Mouse (Mus musculus): ENCODE data around the gene Rab13. TPM values are rescaled to one million over a fixed set of nuclear protein-coding genes. Genes with fewer than 3 reads are reported as not detected.
A peak's percentile ranks its signal among the peaks of the same experiment; 100 is the strongest.
"Not testable (repeated sequence)": the region's sequence is repeated elsewhere in the genome, so short reads cannot be mapped to it uniquely, and the experiment has no call there.

Rab13 gene
- total and polyA plus RNA-seq, 2 experiments: 3.0 to 5.2 TPM

GRCm38 (mm10) chr3:90247630-90247959 is 34.1 kb downstream of the Rab13 start:
- H3K79me2 ChIP-seq (ENCODE audit: control insufficient read depth, insufficient read depth, low read length): peaks cover 6% of the 10 kb centered on the region; the same call in 1 of the 2 replicates
- peak overlapping the region; percentile 71 for H3K9ac ChIP-seq (ENCODE audit: low read depth, low read length)
- peak; percentile 70 for DNase-seq (ENCODE audit: extremely low read depth, low read depth, low spot score)
- no peak for TF ChIP-seq CTCF (IDR thresholded peaks at IDR 0.05; ENCODE audit: low read depth, low read length)
- no peak for TF ChIP-seq POLR2A (IDR thresholded peaks at IDR 0.05; ENCODE audit: extremely low read depth, insufficient read depth, low read length)
- H3K4me1 ChIP-seq (ENCODE audit: control insufficient read depth, insufficient read depth, low read length): peaks cover 2% of the 10 kb centered on the region; the same call in 1 of the 2 replicates
- 0% methylated on average over 3 of the region's 3 CpGs for WGBS
- peak overlapping the region; percentile 50 for H3K4me3 ChIP-seq (ENCODE audit: insufficient read depth, low read depth, low read length)
- H3K27ac ChIP-seq (replicated peaks; ENCODE audit: insufficient read depth, low read depth, low read length): peak overlapping the region; percentile 93
- H3K36me3 ChIP-seq (ENCODE audit: control insufficient read depth, insufficient read depth, low read length): peaks cover 9% of the 10 kb centered on the region; the same call in 1 of the 2 replicates
- no peaks in the 10 kb centered on the region for H3K27me3 ChIP-seq (ENCODE audit: control insufficient read depth, insufficient read depth, low read length)

GRCm38 (mm10) chr3:90247960-90248745 is 34.7 kb downstream of the Rab13 start, which contains the start of gene Slc39a1:
Gene Slc39a1 (plus strand): TSS chr3:90248172.
- WGBS: 1% methylated on average over 44 of the region's 44 CpGs
- TF ChIP-seq CTCF (IDR thresholded peaks at IDR 0.05; ENCODE audit: low read depth, low read length): no peak
- peak; percentile 76 for TF ChIP-seq POLR2A (IDR thresholded peaks at IDR 0.05; ENCODE audit: extremely low read depth, insufficient read depth, low read length)
- Histone ChIP-seq H3K27me3 (ENCODE audit: control insufficient read depth, insufficient read depth, low read length) (no peaks in the 10 kb centered on the region), H3K79me2 (ENCODE audit: control insufficient read depth, insufficient read depth, low read length) (peaks cover 6% of the 10 kb centered on the region; the same call in 1 of the 2 replicates), H3K27ac (replicated peaks; ENCODE audit: insufficient read depth, low read depth, low read length) (peak within 1 kb of the TSS; percentile 93), H3K9ac (ENCODE audit: low read depth, low read length) (peak within 1 kb of the TSS; percentile 79), H3K4me3 (ENCODE audit: insufficient read depth, low read depth, low read length) (peak within 1 kb of the TSS; percentile 72), H3K4me1 (ENCODE audit: control insufficient read depth, insufficient read depth, low read length) (peaks cover 2% of the 10 kb centered on the region; the same call in 1 of the 2 replicates), H3K36me3 (ENCODE audit: control insufficient read depth, insufficient read depth, low read length) (peaks cover 9% of the 10 kb centered on the region; the same call in 1 of the 2 replicates)
- peak; percentile 86 for DNase-seq (ENCODE audit: extremely low read depth, low read depth, low spot score)

DNA sequence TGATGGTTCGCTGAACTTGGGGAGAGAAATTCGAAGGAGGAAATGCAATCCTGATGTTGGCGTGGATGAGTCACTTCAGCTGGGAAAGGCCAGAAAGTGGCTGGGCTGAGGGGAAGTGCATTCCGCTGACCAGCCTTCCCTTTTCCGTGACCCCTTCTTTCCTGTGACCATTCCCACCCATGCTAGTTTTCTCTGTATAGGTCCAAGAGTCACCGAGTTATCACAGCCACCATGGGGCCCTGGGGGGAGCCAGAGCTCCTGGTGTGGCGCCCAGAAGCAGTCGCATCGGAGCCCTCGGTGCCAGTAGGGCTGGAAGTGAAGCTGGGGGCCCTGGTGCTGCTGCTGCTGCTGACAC is 35.2 kb downstream of the Rab13 start:
- H3K4me3 ChIP-seq (ENCODE audit: insufficient read depth, low read depth, low read length): peak overlapping the region; percentile 72
- H3K4me1 ChIP-seq (ENCODE audit: control insufficient read depth, insufficient read depth, low read length): peaks cover 4% of the 10 kb centered on the region; the same call in 1 of the 2 replicates
- TF ChIP-seq POLR2A (IDR thresholded peaks at IDR 0.05; ENCODE audit: extremely low read depth, insufficient read depth, low read length): no peak
- no peak for TF ChIP-seq CTCF (IDR thresholded peaks at IDR 0.05; ENCODE audit: low read depth, low read length)
- H3K9ac ChIP-seq (ENCODE audit: low read depth, low read length): peak overlapping the region; percentile 79
- H3K79me2 ChIP-seq (ENCODE audit: control insufficient read depth, insufficient read depth, low read length): peaks cover 6% of the 10 kb centered on the region; the same call in 1 of the 2 replicates
- H3K27ac ChIP-seq (replicated peaks; ENCODE audit: insufficient read depth, low read depth, low read length): peak overlapping the region; percentile 91
- peaks cover 9% of the 10 kb centered on the region; the same call in 1 of the 2 replicates for H3K36me3 ChIP-seq (ENCODE audit: control insufficient read depth, insufficient read depth, low read length)
- WGBS: under 1% methylated on average over 10 of the region's 10 CpGs
- peak; percentile 52 for DNase-seq (ENCODE audit: extremely low read depth, low read depth, low spot score)
- H3K27me3 ChIP-seq (ENCODE audit: control insufficient read depth, insufficient read depth, low read length): no peaks in the 10 kb centered on the region

GRCm38 (mm10) chr3:90250791-90251190 is 37.3 kb downstream of the Rab13 start:
- Histone ChIP-seq H3K36me3 (ENCODE audit: control insufficient read depth, insufficient read depth, low read length) (peaks cover 9% of the 10 kb centered on the region; the same call in 1 of the 2 replicates), H3K27ac (replicated peaks; ENCODE audit: insufficient read depth, low read depth, low read length) (no peak overlapping the region), H3K27me3 (ENCODE audit: control insufficient read depth, insufficient read depth, low read length) (no peaks in the 10 kb centered on the region), H3K9ac (ENCODE audit: low read depth, low read length) (no peak overlapping the region), H3K79me2 (ENCODE audit: control insufficient read depth, insufficient read depth, low read length) (peaks cover 18% of the 10 kb centered on the region; the same call in 1 of the 2 replicates), H3K4me3 (ENCODE audit: insufficient read depth, low read depth, low read length) (no peak overlapping the region), H3K4me1 (ENCODE audit: control insufficient read depth, insufficient read depth, low read length) (peaks cover 10% of the 10 kb centered on the region)
- WGBS: 71% methylated on average over 6 of the region's 6 CpGs
- DNase-seq (ENCODE audit: extremely low read depth, low read depth, low spot score): no peak
- TF ChIP-seq POLR2A (IDR thresholded peaks at IDR 0.05; ENCODE audit: extremely low read depth, insufficient read depth, low read length) (no peak), CTCF (IDR thresholded peaks at IDR 0.05; ENCODE audit: low read depth, low read length) (no peak)

DNA sequence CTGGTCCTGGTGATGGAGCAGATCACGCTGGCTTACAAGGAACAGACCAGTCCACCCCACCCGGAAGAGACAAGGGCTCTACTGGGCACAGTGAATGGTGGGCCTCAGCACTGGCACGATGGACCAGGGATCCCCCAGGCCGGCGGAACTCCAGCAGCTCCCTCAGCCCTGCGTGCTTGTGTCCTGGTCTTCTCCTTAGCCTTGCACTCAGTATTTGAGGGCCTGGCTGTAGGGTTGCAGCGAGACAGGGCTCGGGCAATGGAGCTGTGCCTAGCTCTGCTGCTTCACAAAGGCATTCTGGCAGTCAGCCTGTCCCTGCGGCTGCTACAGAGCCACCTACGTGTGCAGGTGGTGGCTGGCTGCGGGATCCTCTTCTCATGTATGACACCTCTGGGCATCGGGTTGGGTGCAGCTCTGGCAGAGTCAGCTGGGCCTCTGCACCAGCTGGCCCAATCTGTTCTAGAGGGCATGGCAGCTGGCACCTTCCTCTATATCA is 38.3 kb downstream of the Rab13 start:
- H3K79me2 ChIP-seq (ENCODE audit: control insufficient read depth, insufficient read depth, low read length): peaks cover 27% of the 10 kb centered on the region; the same call in 1 of the 2 replicates
- H3K36me3 ChIP-seq (ENCODE audit: control insufficient read depth, insufficient read depth, low read length); H3K9ac ChIP-seq (ENCODE audit: low read depth, low read length); H3K4me3 ChIP-seq (ENCODE audit: insufficient read depth, low read depth, low read length); H3K27ac ChIP-seq (replicated peaks; ENCODE audit: insufficient read depth, low read depth, low read length); H3K4me1 ChIP-seq (ENCODE audit: control insufficient read depth, insufficient read depth, low read length); H3K27me3 ChIP-seq (ENCODE audit: control insufficient read depth, insufficient read depth, low read length); DNase-seq (ENCODE audit: extremely low read depth, low read depth, low spot score): not testable (repeated sequence)
- WGBS: 90% methylated on average over 10 of the region's 12 CpGs

DNA sequence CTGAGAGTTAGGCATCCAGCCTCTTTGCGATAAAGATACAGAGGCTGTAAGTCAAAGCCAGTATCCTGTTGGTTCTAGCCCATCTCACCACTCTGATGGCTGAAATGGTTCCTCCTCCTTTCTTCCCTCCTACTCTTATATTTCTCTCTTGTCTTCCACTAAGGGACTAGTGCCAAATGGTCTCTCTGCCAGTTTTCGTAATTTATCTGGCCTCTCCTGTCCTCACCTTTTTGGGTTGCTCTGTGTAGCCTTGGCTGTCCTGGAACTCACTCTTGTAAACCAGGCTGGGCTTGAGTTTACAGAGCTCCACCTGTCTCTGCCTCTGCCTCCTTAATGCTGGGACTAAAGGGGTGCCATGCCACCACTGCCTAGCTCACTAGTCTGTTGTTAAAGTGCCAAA is 39.2 kb downstream of the Rab13 start:
- peak; percentile 76 for DNase-seq (ENCODE audit: extremely low read depth, low read depth, low spot score)
- H3K27ac ChIP-seq (replicated peaks; ENCODE audit: insufficient read depth, low read depth, low read length); H3K9ac ChIP-seq (ENCODE audit: low read depth, low read length); H3K27me3 ChIP-seq (ENCODE audit: control insufficient read depth, insufficient read depth, low read length); H3K36me3 ChIP-seq (ENCODE audit: control insufficient read depth, insufficient read depth, low read length); H3K4me3 ChIP-seq (ENCODE audit: insufficient read depth, low read depth, low read length): not testable (repeated sequence)
- WGBS: 53% methylated on average over 2 of the region's 2 CpGs
- H3K4me1 ChIP-seq (ENCODE audit: control insufficient read depth, insufficient read depth, low read length): peaks cover 13% of the 10 kb centered on the region
- H3K79me2 ChIP-seq (ENCODE audit: control insufficient read depth, insufficient read depth, low read length): peaks cover 34% of the 10 kb centered on the region; the same call in 1 of the 2 replicates

DNA sequence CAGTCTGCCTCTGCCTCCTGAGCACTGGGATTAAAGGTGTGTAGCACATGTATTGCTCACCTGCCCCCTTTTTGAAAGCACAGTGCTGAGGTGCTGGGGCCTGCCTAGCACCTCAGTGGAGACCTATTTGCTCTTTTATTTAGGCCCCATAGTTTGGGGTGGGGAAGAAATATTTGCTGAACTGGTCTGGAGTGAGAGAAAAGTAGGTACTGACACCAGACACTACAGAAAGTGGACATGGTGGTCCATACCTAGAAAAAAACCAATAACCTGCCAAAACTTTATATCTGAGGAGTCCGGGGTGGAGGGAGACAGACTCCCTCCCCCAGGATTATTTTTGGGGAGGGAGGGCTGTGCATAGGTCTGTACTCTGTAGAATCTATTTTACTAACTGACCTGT is 39.7 kb downstream of the Rab13 start:
- not testable (repeated sequence) for H3K36me3 ChIP-seq (ENCODE audit: control insufficient read depth, insufficient read depth, low read length); H3K27me3 ChIP-seq (ENCODE audit: control insufficient read depth, insufficient read depth, low read length); H3K9ac ChIP-seq (ENCODE audit: low read depth, low read length); DNase-seq (ENCODE audit: extremely low read depth, low read depth, low spot score); H3K4me3 ChIP-seq (ENCODE audit: insufficient read depth, low read depth, low read length)
- 71% methylated on average over 1 of the region's 1 CpGs for WGBS
- Histone ChIP-seq H3K27ac (replicated peaks; ENCODE audit: insufficient read depth, low read depth, low read length) (peak overlapping the region; percentile 32; the same call in 1 of the 2 replicates), H3K79me2 (ENCODE audit: control insufficient read depth, insufficient read depth, low read length) (peaks cover 34% of the 10 kb centered on the region; the same call in 1 of the 2 replicates), H3K4me1 (ENCODE audit: control insufficient read depth, insufficient read depth, low read length) (peaks cover 15% of the 10 kb centered on the region)

Measured in liver, adult 2 months (tissue).